Mouse (Mus musculus): ENCODE measurements around the gene Pou5f1. TPM values are rescaled to one million over a fixed set of nuclear protein-coding genes. Genes with fewer than 3 reads are reported as not detected.

Pou5f1 gene
- total RNA-seq, 2 experiments from 2014 or later: not detected

DNA sequence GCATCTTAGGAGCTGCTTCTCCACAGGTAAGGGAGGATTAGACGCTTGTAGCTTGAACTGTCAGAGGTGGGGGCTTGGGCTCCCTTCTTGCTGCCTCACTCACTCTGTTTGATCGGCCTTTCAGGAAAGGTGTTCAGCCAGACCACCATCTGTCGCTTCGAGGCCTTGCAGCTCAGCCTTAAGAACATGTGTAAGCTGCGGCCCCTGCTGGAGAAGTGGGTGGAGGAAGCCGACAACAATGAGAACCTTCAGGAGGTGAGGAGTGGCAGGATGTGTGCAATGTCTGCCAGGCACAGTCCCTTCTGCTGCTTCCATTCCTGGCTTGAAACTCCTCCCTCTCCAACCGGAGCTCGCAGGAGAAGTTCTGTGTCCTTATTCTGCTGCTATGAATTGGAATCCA lies 3.5 kb downstream of the Pou5f1 start:
- peak; percentile 43 to 53 for DNase-seq
- intact Hi-C loops (cut with DNase I): loop anchor here (1.0 kb wide), 1 partner anchor 25 kb away; no protein-coding TSS in a partner anchor

- intact Hi-C loops (cut with DNase I): no loop called here
- DNase-seq: peak in 1 of 2 experiments; percentile 26
Observed at GRCm38 (mm10) chr17:35512916-35513626, 7.3 kb downstream of the Pou5f1 start.

- peak; percentile 72 to 88 for DNase-seq
- intact Hi-C loops (cut with DNase I): no loop called here
Observed at GRCm38 (mm10) chr17:35513886-35514285, 8.1 kb downstream of the Pou5f1 start.

DNA sequence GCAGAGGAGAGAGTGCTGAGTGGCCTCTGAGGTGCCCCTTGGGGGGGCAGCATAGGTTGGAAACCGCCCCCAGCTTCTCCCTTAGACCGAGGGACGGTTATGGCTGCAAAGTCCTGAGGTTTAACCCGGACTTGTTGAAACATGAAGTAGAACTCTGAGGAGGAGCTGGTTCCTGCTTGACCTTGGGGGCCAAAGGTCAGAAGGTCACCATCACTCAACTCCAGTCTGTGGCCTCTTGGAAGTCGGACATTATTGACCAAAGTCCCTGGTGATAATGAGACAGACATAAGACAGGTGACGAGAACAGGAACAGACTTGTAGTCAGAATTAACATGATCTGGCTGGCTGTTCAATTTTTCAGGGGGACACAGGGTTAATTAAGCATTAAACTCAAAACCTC lies 8.9 kb downstream of the Pou5f1 start:
- intact Hi-C loops (cut with DNase I): no loop called here
- DNase-seq: no peak

- DNase-seq: peak in 1 of 2 experiments; percentile 59
- intact Hi-C loops (cut with DNase I): no loop called here
Observed at GRCm38 (mm10) chr17:35515911-35516640, 10.3 kb downstream of the Pou5f1 start.

- intact Hi-C loops (cut with DNase I): no loop called here
Observed at GRCm38 (mm10) chr17:35516652-35517500, 11.1 kb downstream of the Pou5f1 start, which contains the start of the genes Tcf19 and Cchcr1. Tcf19 (minus strand) TSS chr17:35516824. Cchcr1 (plus strand) TSS chr17:35517100.

DNA sequence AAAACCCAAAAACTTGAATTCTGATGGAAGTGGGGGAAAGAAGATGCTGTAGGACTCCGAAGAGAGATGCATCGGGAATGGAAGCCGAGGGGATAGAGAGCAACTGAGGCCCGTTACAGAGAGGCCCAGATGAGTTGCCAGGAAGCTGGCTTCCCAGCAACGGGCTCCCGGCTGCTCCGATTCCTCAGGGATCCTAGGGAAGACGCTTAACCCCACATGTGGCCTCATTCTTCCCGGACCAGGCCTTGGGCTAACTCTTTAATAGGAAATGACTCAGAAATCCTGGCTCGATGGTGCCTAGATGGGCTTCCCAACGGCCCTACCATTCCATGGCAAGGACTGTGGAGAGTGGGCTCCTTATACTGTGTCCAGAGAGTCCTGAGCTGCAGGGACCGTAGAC lies 11.7 kb downstream of the Pou5f1 start:
- intact Hi-C loops (cut with DNase I): no loop called here

More at GRCm38 (mm10) chr17:35516652-35517500, 11.1 kb downstream of the Pou5f1 start, which contains the start of the genes Tcf19 and Cchcr1:
- DNase-seq: peak; percentile 97

GRCm38 (mm10) chr17:35524354-35524753 lies 18.5 kb downstream of the Pou5f1 start:
- peak in 1 of 2 experiments; percentile 34 for DNase-seq
- intact Hi-C loops (cut with DNase I): no loop called here

More for the DNA sequence above, 11.7 kb downstream of the Pou5f1 start:
- DNase-seq: peak; percentile 25 to 39

- intact Hi-C loops (cut with DNase I): no loop called here
- DNase-seq: no peak
Observed at GRCm38 (mm10) chr17:35526644-35527043, 20.8 kb downstream of the Pou5f1 start.

GRCm38 (mm10) chr17:35532360-35532759 lies 26.5 kb downstream of the Pou5f1 start:
- intact Hi-C loops (cut with DNase I): no loop called here

DNA sequence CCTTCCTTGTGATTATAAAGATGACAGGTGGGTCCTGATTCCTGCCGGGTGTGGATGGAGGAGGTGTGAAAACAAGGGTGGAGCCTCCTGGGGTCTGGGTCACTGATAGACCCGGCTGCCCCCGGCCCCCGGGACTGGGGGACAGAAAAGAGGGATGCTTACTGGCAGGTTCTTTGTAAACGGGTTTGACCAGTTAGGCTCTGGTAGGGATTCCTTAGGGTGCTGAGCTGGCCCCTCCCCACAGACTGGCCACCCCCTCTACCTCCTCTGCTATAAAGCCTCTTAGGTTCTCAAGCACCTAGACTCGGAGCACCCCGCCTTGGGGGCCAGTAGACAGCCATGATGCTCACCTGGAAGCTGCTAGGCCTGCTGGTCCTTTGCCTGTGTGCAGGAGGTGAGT lies 27.1 kb downstream of the Pou5f1 start, which contains the start of gene Psors1c2:
TSS of gene Psors1c2 (plus strand) at position 301 of the 400 bp plus-strand sequence.
- intact Hi-C loops (cut with DNase I): loop anchor here (1.0 kb wide), 1 partner anchor 49 kb away; no protein-coding TSS in a partner anchor
- DNase-seq: no peak

More at GRCm38 (mm10) chr17:35532360-35532759, 26.5 kb downstream of the Pou5f1 start:
- no peak for DNase-seq

GRCm38 (mm10) chr17:35534343-35534742 lies 28.5 kb downstream of the Pou5f1 start:
- peak; percentile 70 to 84 for DNase-seq
- intact Hi-C loops (cut with DNase I): no loop called here

- no peak for DNase-seq
- intact Hi-C loops (cut with DNase I): no loop called here
Observed at GRCm38 (mm10) chr17:35537421-35537820, 31.6 kb downstream of the Pou5f1 start.

GRCm38 (mm10) chr17:35538476-35538875 lies 32.7 kb downstream of the Pou5f1 start:
- DNase-seq: no peak
- intact Hi-C loops (cut with DNase I): no loop called here

- DNase-seq: no peak
- intact Hi-C loops (cut with DNase I): no loop called here
Observed at GRCm38 (mm10) chr17:35539540-35539939, 33.7 kb downstream of the Pou5f1 start.

DNA sequence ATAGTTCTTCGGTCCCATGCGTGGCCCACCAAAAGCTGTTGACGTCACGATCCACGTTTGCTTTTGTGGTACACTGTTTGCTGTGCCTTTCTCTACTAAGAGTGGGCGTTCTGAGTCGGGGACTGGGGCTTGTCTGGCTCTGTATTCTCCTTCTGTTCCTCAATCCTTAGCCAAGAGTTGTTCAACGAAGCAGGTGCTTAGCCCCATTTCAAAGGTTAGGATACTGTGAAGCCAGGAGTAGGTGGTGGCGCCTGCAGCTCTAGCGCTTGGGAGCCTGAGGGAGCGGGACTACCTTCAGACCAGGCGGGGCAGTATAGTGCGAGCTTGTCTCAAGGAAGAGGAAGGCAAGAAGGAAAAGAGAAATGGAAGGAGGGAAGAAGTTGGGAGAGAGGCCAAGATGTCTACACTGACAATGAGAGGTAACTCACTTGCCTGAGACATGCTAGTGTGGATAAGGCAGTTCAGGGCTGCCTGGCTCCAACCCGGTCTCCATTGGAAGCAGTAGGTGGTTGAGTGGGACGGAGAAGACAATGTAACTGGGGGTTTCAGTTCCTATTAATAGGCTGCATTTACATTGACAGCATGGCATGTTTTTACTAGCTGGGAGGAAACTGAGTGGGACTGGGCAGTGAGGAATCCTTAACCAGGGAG lies 37.1 kb downstream of the Pou5f1 start:
- DNase-seq: no peak
- intact Hi-C loops (cut with DNase I): no loop called here

- peak in 1 of 2 experiments; percentile 22 for DNase-seq
- intact Hi-C loops (cut with DNase I): no loop called here
Observed at GRCm38 (mm10) chr17:35543412-35543861, 37.6 kb downstream of the Pou5f1 start.

GRCm38 (mm10) chr17:35544001-35544400 lies 38.2 kb downstream of the Pou5f1 start:
- intact Hi-C loops (cut with DNase I): loop anchor here (2.0 kb wide), 1 partner anchor 35 kb away; no protein-coding TSS in a partner anchor
- DNase-seq: no peak

DNA sequence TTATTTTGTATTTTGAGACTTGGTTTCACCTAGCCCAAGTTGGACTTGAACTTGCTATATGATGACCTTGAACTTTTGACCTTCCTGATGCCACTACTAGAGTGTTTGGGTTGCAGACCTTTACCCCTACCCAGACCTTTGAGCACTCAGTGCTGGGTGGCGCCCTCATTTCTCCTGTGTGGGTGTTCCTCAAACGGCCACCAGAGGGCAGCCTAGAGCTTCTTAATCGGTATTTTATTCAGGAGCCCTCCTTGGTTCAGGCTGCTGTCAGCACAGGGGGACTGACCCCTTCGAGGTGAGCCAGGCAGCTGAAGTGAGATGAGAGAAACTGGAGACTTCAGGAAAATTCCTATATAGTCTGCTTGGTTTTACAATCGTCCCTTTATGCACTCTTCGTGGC lies 38.9 kb downstream of the Pou5f1 start:
- DNase-seq: peak; percentile 61 to 76
- intact Hi-C loops (cut with DNase I): loop anchor here (2.0 kb wide), 1 partner anchor 34 kb away; no protein-coding TSS in a partner anchor

DNA sequence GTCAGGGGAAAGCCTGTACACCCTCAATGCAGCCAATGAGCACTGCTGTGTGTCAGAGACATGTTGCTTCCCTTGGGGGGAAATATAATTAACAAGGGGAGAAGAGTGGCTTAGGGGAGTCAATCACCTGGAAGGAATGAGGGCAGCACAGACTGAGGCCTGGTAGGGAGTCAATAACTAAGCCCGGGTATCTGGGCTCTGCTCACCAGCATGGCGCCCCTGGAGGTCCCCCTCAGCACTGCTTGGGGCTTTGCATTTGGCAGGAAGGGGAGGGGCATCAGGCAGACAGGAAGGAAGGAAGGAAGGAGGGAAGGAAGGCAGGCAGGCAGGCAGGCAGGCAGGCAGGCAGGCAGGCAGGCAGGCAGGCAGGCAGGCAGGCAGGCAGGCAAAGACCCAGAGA lies 41.6 kb downstream of the Pou5f1 start:
- DNase-seq: no peak
- intact Hi-C loops (cut with DNase I): no loop called here

Measured in heart, postnatal 10 days (tissue).